Mouse (Mus musculus) Patski (cell line): Measurements from ENCODE around the gene Cacna1e. TPM values are rescaled to one million over a fixed set of nuclear protein-coding genes. Genes with fewer than 3 reads are reported as not detected.

ENCODE experiments used
- ATAC-seq: fragments of 100-300 bp; one replicate; pipeline ENCODE4 v1.8.0; 2021
- CTCF ChIA-PET: fragments of 350-600 bp; sonication (Branson Sonifier 250); formaldehyde crosslinking; loops from one replicate; lab custom pipeline; 2022; ENCODE audit warnings: inconsistent platforms; lab: Charles Lee
- POLR2A ChIA-PET: fragments of 350-600 bp; sonication (Branson Sonifier 250); formaldehyde crosslinking; loops from one replicate; lab custom pipeline; 2022; ENCODE audit warnings: antibody characterized with exemption, inconsistent platforms; lab: Charles Lee
- DNase-seq: peaks from one replicate; pipeline ENCODE4 v3.0.0-alpha.2; 2011; ENCODE audit warnings: low read depth, low spot score
- H3K27me3 ChIP-seq: fragments of 371-371 bp; one replicate; pipeline ENCODE4 v1.5.1; 2021
- CTCF ChIP-seq: fragments of 100-300 bp; IDR thresholded peaks from one replicate; pipeline ENCODE4 v1.5.1; 2021
- in situ Hi-C: fragments of 300-500 bp; cut with MboI; formaldehyde crosslinking; loops from 3 replicates; pipeline ENCODE4 v1.11.1; 2018; ENCODE audit warnings: low pct_unique_long_range_greater_than_20kb, mixed read lengths
- polyA plus RNA-seq: library from polyadenylated mRNA; unstranded; gene quantifications from one replicate; pipeline ENCODE4 v1.2.3, GENCODE M21; 2021

Gene Cacna1e
- polyA plus RNA-seq, 1 experiment from 2014 or later = not detected

GRCm38 (mm10) chr1:154678989-154679388 is 205.3 kb downstream of the Cacna1e start:
- ChIA-PET CTCF (interaction anchor here (1.0 kb wide), 1 partner anchor 14 kb away, joined by 3 read pairs; no protein-coding TSS in a partner anchor), POLR2A (no interaction called here)
- in situ Hi-C loops = no loop called here
- peaks cover 12% of the 10 kb centered on the region for H3K27me3 ChIP-seq
- ATAC-seq = no peak
- DNase-seq = no peak
- no peak for TF ChIP-seq CTCF

- CTCF ChIA-PET = no interaction called here
- POLR2A ChIA-PET = no interaction called here
Observed at GRCm38 (mm10) chr1:154678151-154678550, 206.2 kb downstream of the Cacna1e start.

DNA sequence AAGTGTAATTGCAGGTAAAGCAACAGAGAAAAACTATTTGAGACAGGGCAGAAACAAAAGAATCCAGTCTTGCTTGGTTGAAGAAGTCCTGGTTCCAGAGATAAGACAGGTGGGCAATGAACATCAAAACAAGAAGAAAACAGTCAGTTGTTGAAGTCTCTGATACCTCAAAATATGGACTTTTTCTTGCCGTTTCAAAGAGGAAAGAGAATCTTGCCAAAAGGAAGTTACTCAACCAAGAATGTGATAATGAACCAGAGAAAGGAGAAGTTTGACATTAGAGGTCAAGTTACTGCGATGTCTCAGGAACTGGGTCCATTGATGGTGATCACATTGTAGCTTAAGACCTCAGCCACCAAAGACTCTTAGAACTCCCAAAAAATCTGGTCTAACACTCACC is 206.6 kb downstream of the Cacna1e start:
- in situ Hi-C loops = no loop called here
- H3K27me3 ChIP-seq = peaks cover 7% of the 10 kb centered on the region
- POLR2A ChIA-PET = no interaction called here
- TF ChIP-seq CTCF = no peak
- ATAC-seq (no peak), DNase-seq (no peak)
- CTCF ChIA-PET = no interaction called here

More at GRCm38 (mm10) chr1:154678151-154678550, 206.2 kb downstream of the Cacna1e start:
- peaks cover 7% of the 10 kb centered on the region for H3K27me3 ChIP-seq
- DNase-seq (no peak), ATAC-seq (no peak)
- in situ Hi-C loops = no loop called here
- no peak for TF ChIP-seq CTCF

GRCm38 (mm10) chr1:154663721-154664120 is 220.6 kb downstream of the Cacna1e start:
- ATAC-seq = no peak
- in situ Hi-C loops = no loop called here
- DNase-seq = no peak
- no peak for TF ChIP-seq CTCF
- ChIA-PET POLR2A (no interaction called here), CTCF (no interaction called here)
- peaks cover 9% of the 10 kb centered on the region for H3K27me3 ChIP-seq

GRCm38 (mm10) chr1:154661977-154662376 is 222.3 kb downstream of the Cacna1e start:
- no peak for ATAC-seq
- POLR2A ChIA-PET = no interaction called here

GRCm38 (mm10) chr1:154661221-154661864 is 223.0 kb downstream of the Cacna1e start:
- no peak for TF ChIP-seq CTCF
- H3K27me3 ChIP-seq = peaks cover 4% of the 10 kb centered on the region
- ATAC-seq (no peak), DNase-seq (no peak)
- CTCF ChIA-PET = interaction anchor here (0.9 kb wide), 1 partner anchor 9 kb away, joined by 3 read pairs; no protein-coding TSS in a partner anchor
- POLR2A ChIA-PET = no interaction called here
- in situ Hi-C loops = no loop called here

More at GRCm38 (mm10) chr1:154661977-154662376, 222.3 kb downstream of the Cacna1e start:
- TF ChIP-seq CTCF = no peak
- H3K27me3 ChIP-seq = peaks cover 7% of the 10 kb centered on the region
- in situ Hi-C loops = no loop called here
- CTCF ChIA-PET = interaction anchor here (0.9 kb wide), 1 partner anchor 8 kb away, joined by 3 read pairs; no protein-coding TSS in a partner anchor
- DNase-seq = no peak

- ChIA-PET POLR2A (no interaction called here), CTCF (no interaction called here)
- in situ Hi-C loops = no loop called here
- no peak for ATAC-seq
- no peak for DNase-seq
- TF ChIP-seq CTCF = no peak
- peaks cover 7% of the 10 kb centered on the region for H3K27me3 ChIP-seq
Observed at GRCm38 (mm10) chr1:154657366-154657765, 226.9 kb downstream of the Cacna1e start.

DNA sequence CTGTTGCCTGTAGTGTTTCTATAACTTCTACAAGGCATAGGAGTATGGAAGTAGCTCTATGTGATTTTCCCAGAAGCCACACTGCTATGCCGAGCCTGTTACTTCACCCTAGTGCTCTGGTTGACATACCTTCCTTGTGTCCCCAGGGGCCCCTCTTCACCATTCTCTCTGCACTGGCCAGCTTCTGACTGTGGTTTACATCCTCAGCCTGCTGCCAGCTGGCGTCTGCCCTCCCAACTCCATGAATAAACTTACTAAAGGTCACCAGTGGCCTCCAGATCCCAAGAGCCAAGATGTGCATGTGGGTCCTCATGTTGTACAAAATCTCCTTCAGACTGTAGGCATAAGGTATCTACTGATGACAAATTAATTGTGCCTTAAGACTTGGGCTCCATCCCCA is 230.3 kb downstream of the Cacna1e start:
- H3K27me3 ChIP-seq = peaks cover 3% of the 10 kb centered on the region
- in situ Hi-C loops = no loop called here
- ChIA-PET CTCF (no interaction called here), POLR2A (no interaction called here)
- TF ChIP-seq CTCF = no peak
- no peak for DNase-seq
- ATAC-seq = no peak

GRCm38 (mm10) chr1:154646156-154646950 is 237.9 kb downstream of the Cacna1e start:
- DNase-seq = no peak
- ATAC-seq = no peak
- in situ Hi-C loops = no loop called here
- ChIA-PET POLR2A (no interaction called here), CTCF (interaction anchor here (1.0 kb wide), 1 partner anchor 114 kb away, joined by 3 read pairs; no protein-coding TSS in a partner anchor)
- no peak for TF ChIP-seq CTCF
- peaks cover 43% of the 10 kb centered on the region for H3K27me3 ChIP-seq

DNA sequence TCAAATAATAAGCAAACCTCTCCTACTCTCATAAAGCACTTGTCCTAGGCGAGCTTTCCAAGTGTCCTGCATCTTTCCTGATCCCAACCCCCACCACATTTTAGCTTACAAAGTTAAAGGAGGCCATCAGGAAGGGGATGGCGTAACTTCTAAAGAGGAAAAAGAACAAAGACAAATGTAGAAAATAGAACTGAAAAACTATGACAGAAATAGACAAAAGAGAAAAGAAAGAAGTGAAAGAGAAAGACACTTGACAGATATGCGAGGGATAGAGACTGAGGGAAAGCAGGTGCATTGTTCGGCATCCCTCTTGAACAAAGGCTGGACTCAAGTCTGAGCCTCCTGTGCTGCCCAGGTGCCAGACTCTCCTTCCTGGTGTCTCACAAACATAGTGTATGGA is 246.5 kb downstream of the Cacna1e start:
- ChIA-PET CTCF (no interaction called here), POLR2A (no interaction called here)
- TF ChIP-seq CTCF = no peak
- no peak for ATAC-seq
- H3K27me3 ChIP-seq = peaks cover 48% of the 10 kb centered on the region
- no peak for DNase-seq
- in situ Hi-C loops = no loop called here

DNA sequence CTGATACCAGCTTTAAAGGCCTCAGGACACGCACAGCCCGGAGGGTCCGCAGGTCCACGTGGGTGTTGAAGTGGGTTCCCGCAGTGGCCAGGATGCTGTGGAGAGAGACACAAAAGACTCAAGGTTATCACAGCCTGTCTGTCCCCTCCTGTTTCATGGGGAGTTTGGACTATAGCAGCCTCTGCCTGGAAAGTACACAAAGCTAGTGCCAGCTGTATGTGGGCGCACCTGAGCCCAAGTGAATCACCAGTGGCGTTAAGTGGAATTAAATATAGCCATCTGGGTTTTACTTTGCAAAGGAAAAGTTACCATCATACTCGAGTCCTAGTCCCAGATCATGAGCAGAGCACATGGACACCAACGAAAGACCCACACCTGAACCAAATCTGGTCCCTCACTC is 248.5 kb downstream of the Cacna1e start:
- H3K27me3 ChIP-seq = peaks cover 37% of the 10 kb centered on the region
- no peak for ATAC-seq
- in situ Hi-C loops = no loop called here
- no peak for DNase-seq
- TF ChIP-seq CTCF = no peak
- CTCF ChIA-PET = no interaction called here
- POLR2A ChIA-PET = no interaction called here
